In the genomic region with DNA sequence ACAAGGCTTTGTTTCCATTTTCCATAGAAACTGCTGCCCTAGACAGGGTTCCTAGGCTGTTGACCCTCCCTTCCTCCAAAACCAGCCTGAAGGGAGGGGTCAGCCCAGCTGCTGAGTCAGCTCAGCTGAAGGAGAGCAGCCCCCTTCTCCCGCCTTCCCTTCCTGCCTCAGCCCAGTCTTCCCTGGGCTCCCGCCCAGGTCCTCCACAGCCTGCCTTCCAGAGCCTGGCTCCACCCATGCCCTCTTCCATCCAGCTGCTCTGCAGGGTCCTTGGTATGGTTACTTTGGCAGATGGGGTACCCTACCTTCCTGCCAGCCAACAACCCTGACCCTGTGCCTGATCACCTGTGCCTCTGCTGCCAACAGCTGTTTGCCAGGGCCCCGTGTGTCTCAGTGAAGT, we compare ENCODE assay signal across 8 mouse cellular contexts. TPM values are rescaled to one million over a fixed set of nuclear protein-coding genes. Genes with fewer than 3 reads are reported as not detected.
DNase-seq lines count a peak whose midpoint lies in the region; ATAC-seq and TF ChIP-seq lines count a peak whose summit lies in the region.

No protein-coding gene starts in this region.

- H3K4me1 ChIP-seq in kidney, postnatal 0 days (replicated peaks; ENCODE audit: insufficient read depth, low read length) = peaks cover 5% of the 10 kb centered on the region
- H3K4me1 ChIP-seq in embryonic fibroblast, embryonic 13.5 days (ENCODE audit: control insufficient read depth, insufficient read depth, low read length) = peaks cover 27% of the 10 kb centered on the region
- peaks cover 7% of the 10 kb centered on the region; the same call in 1 of the 2 replicates for H3K4me1 ChIP-seq in heart, postnatal 0 days (ENCODE audit: control insufficient read depth, insufficient read depth)
- peaks cover 5% of the 10 kb centered on the region; the same call in 1 of the 2 replicates for H3K4me1 ChIP-seq in liver, embryonic 16.5 days (ENCODE audit: control insufficient read depth, low read depth, low read length)

- WGBS in kidney, postnatal 0 days = 24% methylated on average over 3 of the region's 3 CpGs
- 39% methylated on average over 3 of the region's 3 CpGs for WGBS in heart, postnatal 0 days
- 46% methylated on average over 3 of the region's 3 CpGs for WGBS in liver, embryonic 16.5 days (ENCODE audit: insufficient replicate concordance)

- TF ChIP-seq POLR2A in embryonic fibroblast, embryonic 13.5 days (IDR thresholded peaks at IDR 0.05; ENCODE audit: low read depth, low read length) = 0 out of 2 replicates have a peak, but pooled peaks have one; percentile 7

- H3K27ac ChIP-seq in kidney, postnatal 0 days = no peak overlapping the region
- H3K27ac ChIP-seq in embryonic fibroblast, embryonic 13.5 days (ENCODE audit: insufficient read depth, low read length) = peak overlapping the region; percentile 91
- peak overlapping the region; percentile 80 for H3K27ac ChIP-seq in heart, postnatal 0 days (ENCODE audit: low read depth)
- H3K27ac ChIP-seq in liver, embryonic 16.5 days (ENCODE audit: low read length) = no peak overlapping the region

- no peak for TF ChIP-seq CTCF in kidney, postnatal 0 days (IDR thresholded peaks at IDR 0.05; ENCODE audit: low read depth)
- no peak for TF ChIP-seq CTCF in embryonic fibroblast, embryonic 13.5 days (IDR thresholded peaks at IDR 0.05; ENCODE audit: borderline replicate concordance, insufficient read depth, low read length)
- no peak for TF ChIP-seq CTCF in heart, postnatal 0 days (IDR thresholded peaks at IDR 0.05; ENCODE audit: low read depth)

- peak; percentile 53; the same call in 1 of the 2 replicates for ATAC-seq in kidney, postnatal 0 days (replicated peaks; ENCODE audit: low FRiP score, low read depth)
- ATAC-seq in heart, postnatal 0 days (ENCODE audit: insufficient read depth, low read depth) = peak; percentile 75
- peak; percentile 49; the same call in 1 of the 2 replicates for ATAC-seq in liver, embryonic 16.5 days (ENCODE audit: low read depth)
- no peak for ATAC-seq in monocyte, adult 5-6 weeks (replicated peaks; ENCODE audit: insufficient number of reproducible peaks, low FRiP score, low TSS enrichment, poor library complexity, severe bottlenecking)

- H3K4me2 ChIP-seq in kidney, postnatal 0 days (ENCODE audit: low read length) = no peak overlapping the region
- no peak overlapping the region for H3K4me2 ChIP-seq in heart, postnatal 0 days (ENCODE audit: low read depth, low read length)
- no peak overlapping the region for H3K4me2 ChIP-seq in liver, embryonic 16.5 days (ENCODE audit: low read depth, low read length)

- H3K9ac ChIP-seq in kidney, postnatal 0 days (ENCODE audit: low read depth, low read length) = no peak overlapping the region
- H3K9ac ChIP-seq in heart, postnatal 0 days (replicated peaks; ENCODE audit: low read depth, low read length) = no peak overlapping the region
- no peak overlapping the region for H3K9ac ChIP-seq in liver, embryonic 16.5 days (ENCODE audit: low read depth, low read length)

- H3K4me3 ChIP-seq in kidney, postnatal 0 days (replicated peaks; ENCODE audit: low read depth, low read length) = no peak overlapping the region
- no peak overlapping the region for H3K4me3 ChIP-seq in embryonic fibroblast, embryonic 13.5 days (ENCODE audit: insufficient read depth, low read length)
- H3K4me3 ChIP-seq in heart, postnatal 0 days (ENCODE audit: low read depth, low read length) = no peak overlapping the region
- no peak overlapping the region for H3K4me3 ChIP-seq in liver, embryonic 16.5 days (ENCODE audit: low read depth, low read length)

- no peaks in the 10 kb centered on the region for H3K9me3 ChIP-seq in kidney, postnatal 0 days (replicated peaks; ENCODE audit: low read length)
- H3K9me3 ChIP-seq in heart, postnatal 0 days (replicated peaks; ENCODE audit: control insufficient read depth, low read length) = no peaks in the 10 kb centered on the region
- no peaks in the 10 kb centered on the region for H3K9me3 ChIP-seq in liver, embryonic 16.5 days (replicated peaks; ENCODE audit: control insufficient read depth, low read length)

- no peaks in the 10 kb centered on the region for H3K27me3 ChIP-seq in kidney, postnatal 0 days (ENCODE audit: insufficient read depth, low read length)
- no peaks in the 10 kb centered on the region for H3K27me3 ChIP-seq in heart, postnatal 0 days (ENCODE audit: control insufficient read depth, insufficient read depth, low read length)
- H3K27me3 ChIP-seq in liver, embryonic 16.5 days (ENCODE audit: control insufficient read depth, insufficient read depth, low read depth, low read length) = no peaks in the 10 kb centered on the region

- H3K36me3 ChIP-seq in kidney, postnatal 0 days (ENCODE audit: insufficient read depth, low read length) = peaks cover 25% of the 10 kb centered on the region
- H3K36me3 ChIP-seq in heart, postnatal 0 days (replicated peaks; ENCODE audit: control insufficient read depth, insufficient read depth, low read length) = peaks cover 33% of the 10 kb centered on the region
- H3K36me3 ChIP-seq in liver, embryonic 16.5 days (ENCODE audit: control insufficient read depth, insufficient read depth) = peaks cover 2% of the 10 kb centered on the region; the same call in 1 of the 2 replicates

- DNase-seq in kidney, postnatal 0 days (ENCODE audit: low spot score) = peak; percentile 74
- DNase-seq in kidney, adult 11 months = no peak
- peak; percentile 51 for DNase-seq in heart, postnatal 0 days (ENCODE audit: low spot score)
- no peak for DNase-seq in cerebellum, adult 9-10 months
- DNase-seq in cerebellum, adult 9-11 months = no peak

- TF ChIP-seq EP300 in heart, postnatal 0 days (IDR thresholded peaks at IDR 0.05; ENCODE audit: low read depth) = no peak

RNA-seq across cellular contexts. Expression of gene Mmp14, which starts 11.8 kb away (rescaled TPM):
- 107 and 114 TPM in 2 replicates for polyA plus RNA-seq in kidney, postnatal 0 days (2015; fragmentation: Nextera tagmentation; extraction: Ambion mirVana)
- 618 and 779 TPM in 2 replicates for polyA plus RNA-seq in embryonic fibroblast, embryonic 13.5 days (2011; ENCODE audit: insufficient read length, low read depth, missing spikeins)
- 59.9 and 73.2 TPM in 2 replicates for total RNA-seq in heart, postnatal 0 days (2014; rRNA removed; ENCODE audit: low replicate concordance)
- 59.7 and 60.9 TPM in 2 replicates for polyA plus RNA-seq in heart, postnatal 0 days (2015; fragmentation: Nextera tagmentation; extraction: Ambion mirVana)
- polyA plus RNA-seq in liver, embryonic 16.5 days (2015; fragmentation: Nextera tagmentation; extraction: Ambion mirVana) = 22.9 and 25.3 TPM in 2 replicates
- 0.78 to 0.96 TPM in 2 of 3 replicates, not detected in the other for total RNA-seq in monocyte, adult 5-6 weeks (2017)

RNA-seq across cellular contexts. Expression of gene Mrpl52, which starts 16.5 kb away (rescaled TPM):
- 357 and 408 TPM in 2 replicates for polyA plus RNA-seq in kidney, postnatal 0 days (2015; fragmentation: Nextera tagmentation; extraction: Ambion mirVana)
- polyA plus RNA-seq in embryonic fibroblast, embryonic 13.5 days (2011; ENCODE audit: insufficient read length, low read depth, missing spikeins) = 138 and 143 TPM in 2 replicates
- 132 and 145 TPM in 2 replicates for total RNA-seq in heart, postnatal 0 days (2014; rRNA removed; ENCODE audit: low replicate concordance)
- 335 and 371 TPM in 2 replicates for polyA plus RNA-seq in heart, postnatal 0 days (2015; fragmentation: Nextera tagmentation; extraction: Ambion mirVana)
- polyA plus RNA-seq in liver, embryonic 16.5 days (2015; fragmentation: Nextera tagmentation; extraction: Ambion mirVana) = 161 and 178 TPM in 2 replicates
- 49.3 to 72.4 TPM (median 52.8 TPM) in 3 replicates for total RNA-seq in monocyte, adult 5-6 weeks (2017)

RNA-seq across cellular contexts. Expression of gene Lrp10, which starts 20.7 kb away (rescaled TPM):
- 76.5 and 78.4 TPM in 2 replicates for polyA plus RNA-seq in kidney, postnatal 0 days (2015; fragmentation: Nextera tagmentation; extraction: Ambion mirVana)
- 85.6 and 98.2 TPM in 2 replicates for polyA plus RNA-seq in embryonic fibroblast, embryonic 13.5 days (2011; ENCODE audit: insufficient read length, low read depth, missing spikeins)
- total RNA-seq in heart, postnatal 0 days (2014; rRNA removed; ENCODE audit: low replicate concordance) = 81.5 and 110 TPM in 2 replicates
- polyA plus RNA-seq in heart, postnatal 0 days (2015; fragmentation: Nextera tagmentation; extraction: Ambion mirVana) = 47.8 and 54.4 TPM in 2 replicates
- 17.9 and 19.3 TPM in 2 replicates for polyA plus RNA-seq in liver, embryonic 16.5 days (2015; fragmentation: Nextera tagmentation; extraction: Ambion mirVana)
- 49.1 to 94.7 TPM (median 53.7 TPM) in 3 replicates for total RNA-seq in monocyte, adult 5-6 weeks (2017)

RNA-seq across cellular contexts. Expression of gene Slc7a7, which starts 25.6 kb away (rescaled TPM):
- 27.8 and 36.4 TPM in 2 replicates for polyA plus RNA-seq in kidney, postnatal 0 days (2015; fragmentation: Nextera tagmentation; extraction: Ambion mirVana)
- polyA plus RNA-seq in embryonic fibroblast, embryonic 13.5 days (2011; ENCODE audit: insufficient read length, low read depth, missing spikeins) = 6.9 and 7.0 TPM in 2 replicates
- total RNA-seq in heart, postnatal 0 days (2014; rRNA removed; ENCODE audit: low replicate concordance) = 11.3 and 16.6 TPM in 2 replicates
- 6.7 and 8.9 TPM in 2 replicates for polyA plus RNA-seq in heart, postnatal 0 days (2015; fragmentation: Nextera tagmentation; extraction: Ambion mirVana)
- polyA plus RNA-seq in liver, embryonic 16.5 days (2015; fragmentation: Nextera tagmentation; extraction: Ambion mirVana) = 9.5 and 10.5 TPM in 2 replicates
- total RNA-seq in monocyte, adult 5-6 weeks (2017) = 11.3 to 16.7 TPM (median 13.6 TPM) in 3 replicates

RNA-seq across cellular contexts. Expression of gene Rem2, which starts 32.7 kb away (rescaled TPM):
- 4.3 and 4.4 TPM in 2 replicates for polyA plus RNA-seq in kidney, postnatal 0 days (2015; fragmentation: Nextera tagmentation; extraction: Ambion mirVana)
- 0.94 TPM in 1 of 2 replicates, not detected in the other for polyA plus RNA-seq in embryonic fibroblast, embryonic 13.5 days (2011; ENCODE audit: insufficient read length, low read depth, missing spikeins)
- 0.77 TPM in 1 of 2 replicates, not detected in the other for total RNA-seq in heart, postnatal 0 days (2014; rRNA removed; ENCODE audit: low replicate concordance)
- 0.15 and 0.27 TPM in 2 replicates for polyA plus RNA-seq in heart, postnatal 0 days (2015; fragmentation: Nextera tagmentation; extraction: Ambion mirVana)
- 0.09 and 0.34 TPM in 2 replicates for polyA plus RNA-seq in liver, embryonic 16.5 days (2015; fragmentation: Nextera tagmentation; extraction: Ambion mirVana)
- total RNA-seq in monocyte, adult 5-6 weeks (2017) = 0.68 TPM in 1 of 3 replicates, not detected in the others

Comparison
In these comparisons a context has a peak if more than half of its experiments do, and no peak if none do; other contexts are left out.
1. DNase-seq: peak in kidney, postnatal 0 days (single experiment) and heart, postnatal 0 days (single experiment); none in kidney, adult 11 months (single experiment), cerebellum, adult 9-10 months (single experiment) and cerebellum, adult 9-11 months (single experiment).
2. H3K27ac ChIP-seq: peak in embryonic fibroblast, embryonic 13.5 days (single experiment) and heart, postnatal 0 days (single experiment); none in kidney, postnatal 0 days (single experiment) and liver, embryonic 16.5 days (single experiment).